Mouse (Mus musculus): ENCODE measurements at regions not wholly inside any gene's neighbourhood (a gene's known extent, or its start where the extent isn't known, plus 50 kb on each side); places are given as distances from the start of the nearest gene placed in this dataset.
"Not testable (repeated sequence)": the region's sequence is repeated elsewhere in the genome, so short reads cannot be mapped to it uniquely, and the experiment has no call there.

DNA sequence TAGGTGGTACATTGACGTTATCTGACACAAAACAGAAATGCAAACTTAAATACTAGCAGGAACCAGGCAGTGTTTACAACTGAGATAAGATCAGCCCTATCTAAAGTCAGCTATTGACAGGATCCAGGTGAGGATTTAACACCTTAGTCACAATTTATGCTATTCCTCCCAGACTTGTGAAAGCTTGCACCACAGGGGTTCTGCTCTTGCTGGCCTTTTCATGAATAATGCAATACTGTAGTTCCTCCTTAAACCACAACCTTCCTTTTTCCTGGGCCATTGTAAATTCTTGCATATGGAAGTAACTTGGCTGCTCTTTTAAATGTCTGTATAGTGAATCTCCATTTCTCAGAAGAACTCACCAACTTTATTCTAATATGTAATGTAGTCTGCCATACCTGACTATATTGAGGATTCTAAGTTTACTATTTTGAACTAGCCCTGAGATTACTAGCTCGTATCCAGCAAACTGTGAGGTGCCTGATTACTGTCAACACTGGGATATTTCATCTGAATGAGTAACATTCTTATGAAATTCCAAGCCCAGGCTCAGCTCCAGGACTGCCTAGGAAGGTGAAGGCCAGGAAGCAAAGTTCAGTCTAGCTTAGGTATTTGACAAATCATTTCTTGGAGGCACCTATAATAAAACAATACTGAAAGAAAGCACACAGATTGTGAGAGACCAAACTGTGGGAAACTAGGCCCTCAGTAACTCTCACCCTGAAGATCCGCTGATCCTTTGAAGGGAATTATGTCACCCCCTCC is 1019.2 kb upstream of the Cntn5 start:
- WGBS = 87% methylated on average over 3 of the region's 3 CpGs
- not testable (repeated sequence) for H3K9ac ChIP-seq (ENCODE audit: low read length); H3K36me3 ChIP-seq (ENCODE audit: control insufficient read depth, insufficient read depth, low read length); H3K9me3 ChIP-seq (ENCODE audit: control insufficient read depth, low read length); H3K4me2 ChIP-seq (ENCODE audit: low read depth, low read length, severe bottlenecking); H3K27ac ChIP-seq (ENCODE audit: low read depth, low read length); ATAC-seq (replicated peaks; ENCODE audit: low FRiP score); H3K4me3 ChIP-seq (ENCODE audit: low read depth, low read length); DNase-seq (ENCODE audit: low spot score); H3K4me1 ChIP-seq (replicated peaks; ENCODE audit: control insufficient read depth, insufficient read depth, low read length); H3K27me3 ChIP-seq (ENCODE audit: control insufficient read depth, insufficient read depth, low read length)

- no peaks in the 10 kb centered on the region for H3K27me3 ChIP-seq (ENCODE audit: control insufficient read depth, insufficient read depth, low read length)
- H3K4me3 ChIP-seq (ENCODE audit: low read depth, low read length) = no peak overlapping the region
- no peak overlapping the region for H3K4me2 ChIP-seq (ENCODE audit: low read depth, low read length, severe bottlenecking)
- H3K27ac ChIP-seq (ENCODE audit: low read depth, low read length) = no peak overlapping the region
- H3K36me3 ChIP-seq (ENCODE audit: control insufficient read depth, insufficient read depth, low read length) = no peaks in the 10 kb centered on the region
- H3K9me3 ChIP-seq (ENCODE audit: control insufficient read depth, low read length) = no peaks in the 10 kb centered on the region
- no peak overlapping the region for H3K9ac ChIP-seq (ENCODE audit: low read length)
- no peak for DNase-seq (ENCODE audit: low spot score)
- no peaks in the 10 kb centered on the region for H3K4me1 ChIP-seq (replicated peaks; ENCODE audit: control insufficient read depth, insufficient read depth, low read length)
- ATAC-seq (replicated peaks; ENCODE audit: low FRiP score) = no peak
- WGBS = 78% methylated on average over 3 of the region's 3 CpGs
These were observed 1015.7 kb upstream of the Cntn5 start for GRCm38 (mm10) chr9:11920251-11920650.

DNA sequence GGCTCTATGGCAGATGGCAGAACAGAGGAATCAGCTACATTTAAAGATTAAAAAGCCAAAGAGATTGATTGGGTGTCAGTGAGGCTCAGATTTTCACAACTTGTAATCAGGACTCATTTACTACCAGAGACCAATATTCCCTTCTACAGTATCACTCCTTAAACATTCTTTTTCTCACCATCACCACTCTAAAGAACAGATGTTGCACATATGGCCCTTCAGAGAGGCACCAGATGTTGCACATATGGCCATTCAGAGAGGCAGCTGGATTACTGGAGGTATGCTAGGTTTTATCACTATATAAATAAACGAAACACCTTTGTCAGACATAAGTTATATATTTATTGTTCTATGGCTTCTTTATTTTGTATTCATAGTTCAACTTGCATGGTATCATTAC is 993.7 kb upstream of the Cntn5 start:
- no peak for ATAC-seq (replicated peaks; ENCODE audit: low FRiP score)
- Histone ChIP-seq H3K9ac (ENCODE audit: low read length) (no peak overlapping the region), H3K4me1 (replicated peaks; ENCODE audit: control insufficient read depth, insufficient read depth, low read length) (no peaks in the 10 kb centered on the region), H3K36me3 (ENCODE audit: control insufficient read depth, insufficient read depth, low read length) (no peaks in the 10 kb centered on the region), H3K4me2 (ENCODE audit: low read depth, low read length, severe bottlenecking) (no peak overlapping the region), H3K9me3 (ENCODE audit: control insufficient read depth, low read length) (no peaks in the 10 kb centered on the region), H3K4me3 (ENCODE audit: low read depth, low read length) (no peak overlapping the region), H3K27ac (ENCODE audit: low read depth, low read length) (no peak overlapping the region), H3K27me3 (ENCODE audit: control insufficient read depth, insufficient read depth, low read length) (no peaks in the 10 kb centered on the region)
- no peak for DNase-seq (ENCODE audit: low spot score)
- 88% methylated on average over 1 of the region's 1 CpGs for WGBS

- Histone ChIP-seq H3K27me3 (ENCODE audit: control insufficient read depth, insufficient read depth, low read length) (no peaks in the 10 kb centered on the region), H3K4me3 (ENCODE audit: low read depth, low read length) (no peak overlapping the region), H3K4me2 (ENCODE audit: low read depth, low read length, severe bottlenecking) (no peak overlapping the region), H3K27ac (ENCODE audit: low read depth, low read length) (no peak overlapping the region), H3K4me1 (replicated peaks; ENCODE audit: control insufficient read depth, insufficient read depth, low read length) (no peaks in the 10 kb centered on the region), H3K9me3 (ENCODE audit: control insufficient read depth, low read length) (no peaks in the 10 kb centered on the region), H3K9ac (ENCODE audit: low read length) (no peak overlapping the region), H3K36me3 (ENCODE audit: control insufficient read depth, insufficient read depth, low read length) (no peaks in the 10 kb centered on the region)
- ATAC-seq (replicated peaks; ENCODE audit: low FRiP score) (no peak), DNase-seq (ENCODE audit: low spot score) (no peak)
- 83% methylated on average over 1 of the region's 1 CpGs for WGBS
These were observed 981.2 kb upstream of the Cntn5 start for GRCm38 (mm10) chr9:11885784-11886183.

GRCm38 (mm10) chr9:11872059-11872458 is 967.5 kb upstream of the Cntn5 start:
- Histone ChIP-seq H3K4me3 (ENCODE audit: low read depth, low read length) (no peak overlapping the region), H3K27ac (ENCODE audit: low read depth, low read length) (no peak overlapping the region), H3K4me1 (replicated peaks; ENCODE audit: control insufficient read depth, insufficient read depth, low read length) (no peaks in the 10 kb centered on the region), H3K9me3 (ENCODE audit: control insufficient read depth, low read length) (no peaks in the 10 kb centered on the region), H3K36me3 (ENCODE audit: control insufficient read depth, insufficient read depth, low read length) (no peaks in the 10 kb centered on the region), H3K4me2 (ENCODE audit: low read depth, low read length, severe bottlenecking) (no peak overlapping the region), H3K27me3 (ENCODE audit: control insufficient read depth, insufficient read depth, low read length) (no peaks in the 10 kb centered on the region), H3K9ac (ENCODE audit: low read length) (no peak overlapping the region)
- ATAC-seq (replicated peaks; ENCODE audit: low FRiP score) (no peak), DNase-seq (ENCODE audit: low spot score) (no peak)
- 81% methylated on average over 1 of the region's 1 CpGs for WGBS

- DNase-seq (ENCODE audit: low spot score) = no peak
These were observed 966.9 kb upstream of the Cntn5 start for GRCm38 (mm10) chr9:11871489-11871888.

DNA sequence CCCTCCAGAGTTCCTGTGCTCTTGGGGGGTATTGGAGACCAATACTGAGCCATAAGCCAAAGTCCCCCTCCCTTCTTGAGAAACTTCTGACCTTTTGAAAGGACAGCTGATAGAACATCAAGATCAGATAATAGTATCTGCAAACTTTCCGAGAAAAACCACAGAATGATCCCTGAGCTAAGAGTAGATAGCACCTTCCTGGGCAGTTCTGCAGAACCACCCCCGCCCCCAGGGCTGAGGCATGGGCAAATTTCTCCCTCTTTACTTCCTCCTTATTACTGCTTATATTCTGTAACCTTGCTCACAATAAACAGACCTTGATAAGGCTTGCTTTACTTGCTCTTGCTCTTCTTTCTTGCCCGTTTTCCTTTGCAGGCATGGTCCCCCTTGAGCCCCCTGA is 944.1 kb upstream of the Cntn5 start:
- H3K4me1 ChIP-seq (replicated peaks; ENCODE audit: control insufficient read depth, insufficient read depth, low read length); DNase-seq (ENCODE audit: low spot score); H3K9me3 ChIP-seq (ENCODE audit: control insufficient read depth, low read length); ATAC-seq (replicated peaks; ENCODE audit: low FRiP score); H3K4me2 ChIP-seq (ENCODE audit: low read depth, low read length, severe bottlenecking); H3K27me3 ChIP-seq (ENCODE audit: control insufficient read depth, insufficient read depth, low read length); H3K9ac ChIP-seq (ENCODE audit: low read length); H3K36me3 ChIP-seq (ENCODE audit: control insufficient read depth, insufficient read depth, low read length); H3K27ac ChIP-seq (ENCODE audit: low read depth, low read length); H3K4me3 ChIP-seq (ENCODE audit: low read depth, low read length): not testable (repeated sequence)
- 91% methylated on average over 3 of the region's 3 CpGs for WGBS

More at GRCm38 (mm10) chr9:11871489-11871888, 966.9 kb upstream of the Cntn5 start:
- no peak for ATAC-seq (replicated peaks; ENCODE audit: low FRiP score)
- no peaks in the 10 kb centered on the region for H3K4me1 ChIP-seq (replicated peaks; ENCODE audit: control insufficient read depth, insufficient read depth, low read length)
- H3K36me3 ChIP-seq (ENCODE audit: control insufficient read depth, insufficient read depth, low read length) = no peaks in the 10 kb centered on the region
- H3K4me3 ChIP-seq (ENCODE audit: low read depth, low read length) = no peak overlapping the region
- H3K9ac ChIP-seq (ENCODE audit: low read length) = no peak overlapping the region
- H3K4me2 ChIP-seq (ENCODE audit: low read depth, low read length, severe bottlenecking) = no peak overlapping the region
- WGBS = 85% methylated on average over 1 of the region's 1 CpGs
- no peaks in the 10 kb centered on the region for H3K9me3 ChIP-seq (ENCODE audit: control insufficient read depth, low read length)
- no peaks in the 10 kb centered on the region for H3K27me3 ChIP-seq (ENCODE audit: control insufficient read depth, insufficient read depth, low read length)
- no peak overlapping the region for H3K27ac ChIP-seq (ENCODE audit: low read depth, low read length)

All from forebrain, embryonic 11.5 days (tissue).